Mouse (Mus musculus) Patski (cell line): ENCODE measurements around the gene Sult2b1. TPM values are rescaled to one million over a fixed set of nuclear protein-coding genes. Genes with fewer than 3 reads are reported as not detected.

ENCODE experiments used
- ATAC-seq: fragments of 100-300 bp; one replicate; pipeline ENCODE4 v1.8.0; 2021
- CTCF ChIA-PET: fragments of 350-600 bp; sonication (Branson Sonifier 250); formaldehyde crosslinking; loops from one replicate; lab custom pipeline; 2022; ENCODE audit warnings: inconsistent platforms; lab: Charles Lee
- POLR2A ChIA-PET: fragments of 350-600 bp; sonication (Branson Sonifier 250); formaldehyde crosslinking; loops from one replicate; lab custom pipeline; 2022; ENCODE audit warnings: antibody characterized with exemption, inconsistent platforms; lab: Charles Lee
- DNase-seq: peaks from one replicate; pipeline ENCODE4 v3.0.0-alpha.2; 2011; ENCODE audit warnings: low read depth, low spot score
- H3K27me3 ChIP-seq: fragments of 371-371 bp; one replicate; pipeline ENCODE4 v1.5.1; 2021
- CTCF ChIP-seq: fragments of 100-300 bp; IDR thresholded peaks from one replicate; pipeline ENCODE4 v1.5.1; 2021
- in situ Hi-C: fragments of 300-500 bp; cut with MboI; formaldehyde crosslinking; loops from 3 replicates; pipeline ENCODE4 v1.11.1; 2018; ENCODE audit warnings: low pct_unique_long_range_greater_than_20kb, mixed read lengths
- polyA plus RNA-seq: library from polyadenylated mRNA; unstranded; gene quantifications from one replicate; pipeline ENCODE4 v1.2.3, GENCODE M21; 2021

Gene Sult2b1
- polyA plus RNA-seq, 1 experiment from 2014 or later, result 1.4 TPM

DNA sequence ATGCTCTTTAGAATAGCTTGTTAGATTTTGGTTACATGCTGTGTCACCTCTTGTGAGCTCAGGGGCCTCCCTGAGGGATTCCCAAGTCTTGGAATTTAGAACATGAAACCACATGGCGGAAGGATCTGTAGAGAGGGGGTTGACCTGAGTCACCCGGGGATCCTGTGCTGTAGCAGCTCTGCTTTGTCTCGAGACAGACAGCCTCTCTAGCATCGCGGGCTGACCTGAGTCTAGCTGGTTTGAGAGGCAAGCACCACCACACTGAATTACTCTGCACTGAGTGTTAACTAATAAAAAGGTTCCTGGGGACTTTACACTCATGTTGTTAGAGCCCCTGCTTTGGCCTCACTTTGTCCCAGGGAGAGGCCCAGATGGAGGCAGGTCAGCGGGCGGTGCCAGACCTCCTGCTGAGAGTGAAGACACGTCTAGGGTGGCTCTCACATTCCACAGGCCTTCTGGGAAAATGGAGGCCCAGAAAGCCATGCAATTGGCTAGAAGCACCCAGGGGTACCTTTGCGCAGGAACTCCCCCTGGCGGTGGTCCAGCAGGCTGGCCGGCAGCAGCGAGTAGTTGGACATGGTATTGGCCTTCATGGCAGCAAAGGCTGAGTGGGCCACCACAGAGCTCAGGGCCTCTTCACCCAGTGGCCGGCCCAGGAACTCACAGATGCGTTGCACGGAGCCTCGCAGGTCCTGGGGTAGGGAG lies 53.6 kb downstream of the Sult2b1 start:
- peak; percentile 51 for ATAC-seq
- POLR2A ChIA-PET, result no interaction called here
- TF ChIP-seq CTCF, result no peak

DNA sequence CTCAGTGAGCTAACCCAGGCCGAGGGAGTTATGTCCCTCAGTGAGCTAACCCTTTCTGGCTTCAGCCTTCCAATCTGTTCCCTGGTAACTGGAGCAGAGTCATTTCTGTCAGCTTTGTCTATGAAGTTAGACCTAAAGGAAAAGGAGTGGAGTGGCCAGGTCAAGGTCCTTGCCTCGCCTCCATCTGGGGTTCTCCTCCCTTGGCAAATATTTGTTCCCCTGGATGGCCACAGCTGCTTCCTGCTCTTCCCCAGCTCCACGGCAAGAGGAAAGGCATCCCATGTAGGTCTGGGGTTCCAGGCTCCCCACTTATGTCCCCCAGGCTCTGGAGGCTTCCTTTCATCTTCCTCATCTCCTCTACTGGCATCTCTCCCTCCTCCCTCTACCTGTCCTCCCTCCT lies 56.8 kb downstream of the Sult2b1 start:
- no peak for DNase-seq
- no peaks in the 10 kb centered on the region for H3K27me3 ChIP-seq
- ChIA-PET CTCF (interaction anchor here (3.0 kb wide), 1 partner anchor 74 kb away, joined by 11 read pairs; no protein-coding TSS in a partner anchor), POLR2A (interaction anchor here (1.9 kb wide), 1 partner anchor 10 kb away, joined by 7 read pairs; the partner anchor contains the start of gene Sphk2)
- no peak for ATAC-seq
- in situ Hi-C loops, result no loop called here
- TF ChIP-seq CTCF, result no peak

More for the DNA sequence above, 53.6 kb downstream of the Sult2b1 start:
- in situ Hi-C loops, result loop anchor here (5.0 kb wide), 1 partner anchor 281 kb away; no protein-coding TSS in a partner anchor
- CTCF ChIA-PET, result interaction anchor here (0.9 kb wide), 1 partner anchor 11 kb away, joined by 3 read pairs; no protein-coding TSS in a partner anchor
- no peak for DNase-seq
- H3K27me3 ChIP-seq, result no peaks in the 10 kb centered on the region

DNA sequence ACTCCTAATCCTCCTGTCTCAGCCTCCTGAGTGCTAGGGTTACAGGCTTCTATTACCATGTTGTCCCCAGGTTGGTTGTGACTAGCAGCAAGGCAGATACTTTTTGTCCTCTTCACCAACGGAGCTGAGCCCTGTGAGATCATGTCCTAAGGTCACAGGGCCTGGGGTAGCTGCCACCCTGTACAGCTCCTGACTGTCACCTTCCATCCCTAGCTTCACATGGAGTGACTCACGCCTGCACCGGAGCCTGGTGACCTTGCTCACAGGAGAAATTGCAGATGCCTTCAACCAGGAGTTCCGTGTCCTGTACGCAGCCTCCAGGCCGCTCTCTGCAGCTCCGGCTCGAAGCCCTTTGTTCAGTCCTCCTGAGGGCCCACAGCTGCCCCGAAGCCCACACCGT lies 58.0 kb downstream of the Sult2b1 start:
- ChIA-PET CTCF (no interaction called here), POLR2A (interaction anchor here (1.9 kb wide), 1 partner anchor 9 kb away, joined by 7 read pairs; the partner anchor contains the start of gene Sphk2)
- no peak for DNase-seq
- H3K27me3 ChIP-seq, result no peaks in the 10 kb centered on the region
- ATAC-seq, result no peak
- in situ Hi-C loops, result no loop called here
- no peak for TF ChIP-seq CTCF

DNA sequence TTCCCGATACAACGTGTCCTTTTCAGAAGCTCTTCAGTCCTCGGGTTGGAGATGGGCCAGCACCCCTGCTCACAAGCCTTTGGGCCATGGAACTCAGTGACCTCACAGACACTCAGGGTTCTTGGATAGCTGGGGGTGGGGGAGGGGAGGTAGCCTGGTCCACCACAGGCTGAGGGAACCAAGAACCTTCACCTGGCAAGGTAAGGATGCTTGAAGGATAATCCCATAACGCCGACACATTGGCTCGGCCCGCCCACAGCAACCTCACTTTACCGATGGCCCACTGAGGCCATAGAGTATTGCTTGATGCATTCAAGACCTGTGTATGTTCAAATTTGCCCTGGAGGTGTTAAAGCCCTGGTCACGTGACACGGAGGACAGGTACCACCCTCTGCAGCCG lies 58.8 kb downstream of the Sult2b1 start, which contains the start of gene Spaca4:
Gene Spaca4 (minus strand): TSS at position 101 of the 400 bp plus-strand sequence.
- in situ Hi-C loops, result no loop called here
- POLR2A ChIA-PET, result interaction anchor here (0.7 to 1.9 kb wide), 2 partner anchors 8 to 86 kb away, joined by 4 to 7 read pairs; partner anchors contain the start of gene Sphk2
- CTCF ChIA-PET, result no interaction called here
- no peaks in the 10 kb centered on the region for H3K27me3 ChIP-seq
- no peak for DNase-seq
- ATAC-seq, result no peak
- TF ChIP-seq CTCF, result no peak

DNA sequence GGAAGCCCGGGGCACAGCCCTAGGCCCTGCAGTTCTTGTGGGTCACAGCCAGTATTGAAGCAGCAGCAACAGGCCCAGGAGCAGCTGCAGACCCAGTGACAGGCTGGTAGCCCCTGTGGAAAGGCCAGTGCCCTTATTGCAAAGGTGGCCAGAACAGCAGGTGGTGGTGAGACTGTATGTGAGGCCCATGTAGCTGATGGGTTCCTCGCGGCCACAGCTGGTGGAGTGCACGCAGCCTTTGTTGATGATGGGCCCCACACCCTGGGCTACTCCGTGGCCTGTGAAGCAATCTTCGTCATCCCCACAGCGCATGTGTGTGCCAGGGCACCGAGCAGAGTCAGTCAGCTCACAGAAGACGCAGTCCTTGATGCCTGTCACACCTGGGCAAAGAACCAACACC lies 59.3 kb downstream of the Sult2b1 start:
- ChIA-PET CTCF (no interaction called here), POLR2A (interaction anchor here (0.7 kb wide), 1 partner anchor 86 kb away, joined by 4 read pairs; no protein-coding TSS in a partner anchor)
- H3K27me3 ChIP-seq, result no peaks in the 10 kb centered on the region
- in situ Hi-C loops, result no loop called here
- ATAC-seq (no peak), DNase-seq (no peak)
- TF ChIP-seq CTCF, result no peak

DNA sequence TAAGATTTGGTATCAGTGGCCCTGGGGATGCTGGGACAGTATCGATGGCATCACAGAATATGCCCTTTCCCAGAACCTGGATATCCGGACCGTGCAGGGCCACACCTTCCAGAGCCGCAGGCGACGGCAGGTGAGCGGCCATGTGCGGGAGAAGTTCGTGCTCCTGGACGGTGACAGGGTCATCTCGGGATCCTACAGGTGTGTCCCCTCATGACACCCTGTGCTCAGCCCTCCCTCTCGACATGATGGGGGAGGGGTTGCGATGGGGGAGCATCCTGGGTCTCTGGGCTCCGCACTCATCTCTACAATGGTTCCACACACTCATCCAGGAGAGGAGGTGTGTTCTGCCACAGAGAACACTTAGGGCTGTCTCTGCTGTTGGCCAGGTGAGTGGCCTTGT lies 60.7 kb downstream of the Sult2b1 start:
- in situ Hi-C loops, result loop anchor here (25.0 kb wide), 1 partner anchor 861 kb away; the partner anchor contains the start of genes Pnkp and Ptov1
- DNase-seq, result no peak
- CTCF ChIA-PET, result no interaction called here
- POLR2A ChIA-PET, result no interaction called here
- H3K27me3 ChIP-seq, result no peaks in the 10 kb centered on the region
- no peak for TF ChIP-seq CTCF
- ATAC-seq, result no peak

DNA sequence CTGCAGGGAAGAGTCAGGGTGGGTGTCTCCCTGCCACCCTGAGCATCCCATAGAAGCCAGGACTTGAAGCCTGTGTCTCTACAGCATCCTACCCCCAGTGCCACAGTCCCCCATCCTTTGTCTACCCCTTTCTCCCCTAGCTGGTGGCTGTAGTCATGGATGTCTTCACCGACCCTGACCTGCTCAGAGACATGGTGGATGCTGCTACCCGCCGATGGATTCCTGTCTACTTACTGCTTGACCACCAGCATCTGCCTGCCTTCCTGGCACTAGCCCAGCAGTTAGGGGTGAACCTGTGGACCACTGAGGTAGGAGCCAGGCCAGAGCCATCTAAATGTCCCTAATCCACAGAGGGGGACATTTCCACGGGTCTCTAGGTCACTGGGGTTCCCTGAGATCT lies 61.2 kb downstream of the Sult2b1 start:
- ATAC-seq (no peak), DNase-seq (no peak)
- no peaks in the 10 kb centered on the region for H3K27me3 ChIP-seq
- CTCF ChIA-PET, result interaction anchor here (0.9 kb wide), 1 partner anchor 78 kb away, joined by 3 read pairs; no protein-coding TSS in a partner anchor
- TF ChIP-seq CTCF, result no peak
- in situ Hi-C loops, result loop anchor here (25.0 kb wide), 1 partner anchor 861 kb away; the partner anchor contains the start of genes Pnkp and Ptov1
- POLR2A ChIA-PET, result no interaction called here

DNA sequence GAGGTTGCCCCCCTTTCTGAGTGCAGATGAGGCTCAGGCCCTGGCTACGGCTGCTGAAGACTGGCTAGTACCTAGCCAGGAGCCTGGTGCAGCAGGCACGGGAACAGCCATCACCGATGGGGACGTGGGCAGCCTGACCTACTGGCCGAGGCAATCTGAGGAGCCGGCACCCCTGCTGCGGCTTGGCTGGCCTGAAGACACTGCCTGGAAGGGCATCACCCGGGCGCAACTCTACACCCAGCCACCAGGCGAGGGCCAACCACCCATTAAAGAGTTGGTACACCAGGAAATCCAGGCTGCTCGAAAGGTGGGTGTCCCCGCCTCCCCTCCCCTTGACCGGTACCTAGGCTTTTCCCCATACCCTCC lies 62.1 kb downstream of the Sult2b1 start:
- CTCF ChIA-PET, result interaction anchor here (0.9 kb wide), 1 partner anchor 79 kb away, joined by 3 read pairs; no protein-coding TSS in a partner anchor
- in situ Hi-C loops, result loop anchor here (25.0 kb wide), 1 partner anchor 860 kb away; the partner anchor contains the start of genes Pnkp and Ptov1
- no peaks in the 10 kb centered on the region for H3K27me3 ChIP-seq
- DNase-seq (no peak), ATAC-seq (no peak)
- POLR2A ChIA-PET, result no interaction called here
- TF ChIP-seq CTCF, result no peak

DNA sequence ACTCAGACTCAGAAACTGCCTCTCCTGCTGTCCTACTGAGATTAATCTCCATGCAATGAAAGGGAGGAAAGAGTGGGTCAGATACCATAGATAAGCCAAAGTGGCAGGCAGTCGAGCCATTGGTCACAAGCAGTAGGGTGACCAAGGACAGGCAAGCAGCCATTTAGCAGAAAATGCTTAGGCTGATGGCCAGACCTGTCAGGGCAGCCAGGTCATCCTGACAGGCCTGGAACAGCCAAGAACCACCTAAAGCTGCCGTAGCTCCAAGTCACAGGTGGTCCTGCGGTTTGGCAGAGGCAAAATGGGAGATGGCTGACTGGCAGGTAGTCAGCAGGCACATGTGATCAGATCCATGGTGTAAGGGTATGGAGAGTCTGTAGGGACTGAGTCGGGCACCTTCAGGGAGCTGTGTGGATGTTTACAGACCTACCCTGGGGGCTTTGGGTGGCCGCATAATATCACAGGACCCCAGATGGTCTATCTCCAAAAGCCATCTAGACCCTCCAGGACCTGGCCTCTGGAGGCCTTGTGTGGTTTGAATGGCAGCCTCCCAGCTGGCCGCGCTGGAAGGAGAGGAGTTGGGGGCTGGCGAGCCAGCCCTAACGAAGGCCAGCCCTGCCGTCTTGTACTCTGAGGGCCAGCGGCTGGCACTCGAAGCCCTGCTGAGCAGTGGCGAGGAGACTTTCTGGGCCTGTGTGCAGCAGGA lies 62.7 kb downstream of the Sult2b1 start:
- no peaks in the 10 kb centered on the region for H3K27me3 ChIP-seq
- DNase-seq, result no peak
- no peak for ATAC-seq
- no peak for TF ChIP-seq CTCF
- POLR2A ChIA-PET, result no interaction called here
- CTCF ChIA-PET, result no interaction called here
- in situ Hi-C loops, result loop anchor here (25.0 kb wide), 1 partner anchor 859 kb away; the partner anchor contains the start of genes Pnkp and Ptov1

DNA sequence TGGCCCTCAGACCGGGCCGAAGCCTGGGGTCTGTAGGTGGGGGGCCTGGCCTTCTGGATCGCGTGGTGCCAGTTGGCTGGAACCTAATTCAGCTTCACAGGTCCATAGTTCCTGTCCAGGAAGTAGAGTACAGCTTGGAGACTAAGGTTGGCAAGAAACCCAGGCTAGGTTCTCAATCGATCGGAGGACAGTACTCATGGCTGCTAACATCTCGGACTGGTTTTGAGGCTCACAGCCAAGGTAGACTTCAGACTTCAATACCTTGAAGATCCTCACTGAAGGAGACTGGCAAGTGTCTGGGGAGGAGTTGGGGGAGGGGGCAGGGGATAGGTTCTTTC lies 63.3 kb downstream of the Sult2b1 start:
- ATAC-seq, result no peak
- no peak for DNase-seq
- in situ Hi-C loops, result loop anchor here (25.0 kb wide), 1 partner anchor 859 kb away; the partner anchor contains the start of genes Pnkp and Ptov1
- TF ChIP-seq CTCF, result no peak
- no peaks in the 10 kb centered on the region for H3K27me3 ChIP-seq
- CTCF ChIA-PET, result no interaction called here
- POLR2A ChIA-PET, result no interaction called here
